Mouse (Mus musculus) hindbrain, postnatal 0 days (tissue): ENCODE results near the gene Fam110c. TPM values are rescaled to one million over a fixed set of nuclear protein-coding genes. Genes with fewer than 3 reads are reported as not detected.

Experiments used
- ATAC-seq: fragments of 200-750 bp; cut with Nextera tagmentation; 2 replicates; pipeline ENCODE4 v1.8.0; 2017; ENCODE audit warnings: mild to moderate bottlenecking, moderate TSS enrichment, moderate library complexity
- DNase-seq: peaks from one replicate; pipeline ENCODE4 v3.0.0-alpha.2; 2015; ENCODE audit warnings: low spot score
- H3K27ac ChIP-seq: fragments of 300-500 bp; sonication (generic); 2 replicates; pipeline ENCODE4 v1.5.1; 2014; ENCODE audit warnings: mild to moderate bottlenecking
- H3K27me3 ChIP-seq: fragments of 300-500 bp; sonication (generic); 2 replicates; pipeline ENCODE4 v1.6.1; 2014; ENCODE audit warnings: low read length, mixed read lengths; ENCODE audit not compliant: insufficient read depth
- H3K36me3 ChIP-seq: fragments of 300-500 bp; sonication (generic); 2 replicates; pipeline ENCODE4 v1.6.1; 2014; ENCODE audit warnings: low read length, mixed read lengths; ENCODE audit not compliant: insufficient read depth
- H3K4me1 ChIP-seq: fragments of 300-500 bp; sonication (generic); 2 replicates; pipeline ENCODE4 v1.6.1; 2014; ENCODE audit warnings: antibody characterized with exemption, low read length, mixed read lengths; ENCODE audit not compliant: insufficient read depth
- H3K4me2 ChIP-seq: fragments of 300-500 bp; sonication (generic); 2 replicates; pipeline ENCODE4 v1.6.1; 2014; ENCODE audit warnings: low read depth, mild to moderate bottlenecking, low read length, moderate library complexity, mixed read lengths
- H3K4me3 ChIP-seq: fragments of 300-500 bp; sonication (generic); 2 replicates; pipeline ENCODE4 v1.5.1; 2014; ENCODE audit warnings: low read length
- H3K9ac ChIP-seq: fragments of 300-500 bp; sonication (generic); replicated peaks from 2 replicates; pipeline ENCODE4 v1.6.1; 2014; ENCODE audit warnings: mild to moderate bottlenecking, low read length, moderate library complexity, mixed read lengths
- H3K9me3 ChIP-seq: fragments of 300-500 bp; sonication (generic); 2 replicates; pipeline ENCODE4 v1.6.1; 2016; ENCODE audit warnings: low read length, mixed read lengths
- CTCF ChIP-seq: IDR thresholded peaks from 2 replicates; pipeline ENCODE4 v1.5.1; 2016; ENCODE audit warnings: antibody characterized with exemption, control low read depth, low read depth
- WGBS: fragments of 180-500 bp; shearing (Covaris S2); extraction: QIAGEN DNeasy Blood & Tissue Kit; methylation state at CpG from one replicate; pipeline ENCODE4 v1.1.7; 2014; 5-methylcytosine and 5-hydroxymethylcytosine counted together
- polyA plus RNA-seq: library from polyadenylated mRNA; unstranded; fragments of >200 nt; fragmentation: Nextera tagmentation; extraction: Ambion mirVana; gene quantifications from 2 replicates; pipeline ENCODE4 v1.2.1, GENCODE M21; 2015
- total RNA-seq: library from RNA; depleted of rRNA; stranded (reverse); fragments of >200 nt; gene quantifications from 2 replicates; pipeline ENCODE4 v1.2.3, GENCODE M21; 2014

Fam110c gene
- total and polyA plus RNA-seq, 2 experiments from 2014 or later = 0.10 to 0.25 TPM

- H3K27ac ChIP-seq = no peak overlapping the region
- no peak for TF ChIP-seq CTCF
- 68% methylated on average over 4 of the region's 4 CpGs for WGBS
- no peaks in the 10 kb centered on the region for H3K4me1 ChIP-seq
- H3K4me3 ChIP-seq = no peak overlapping the region
- H3K9ac ChIP-seq = no peak overlapping the region
- H3K27me3 ChIP-seq = no peaks in the 10 kb centered on the region
- ATAC-seq (no peak), DNase-seq (no peak)
- H3K9me3 ChIP-seq = no peaks in the 10 kb centered on the region
- no peak overlapping the region for H3K4me2 ChIP-seq
- no peaks in the 10 kb centered on the region for H3K36me3 ChIP-seq
Measured at GRCm38 (mm10) chr12:31083007-31083406, 9.3 kb downstream of the Fam110c start.

- no peak overlapping the region for H3K4me3 ChIP-seq
- no peak overlapping the region for H3K27ac ChIP-seq
- no peaks in the 10 kb centered on the region for H3K4me1 ChIP-seq
- no peak overlapping the region for H3K4me2 ChIP-seq
- no peak overlapping the region for H3K9ac ChIP-seq
- ATAC-seq (no peak), DNase-seq (no peak)
- 88% methylated on average over 4 of the region's 4 CpGs for WGBS
- no peaks in the 10 kb centered on the region for H3K9me3 ChIP-seq
- no peak for TF ChIP-seq CTCF
- H3K36me3 ChIP-seq = no peaks in the 10 kb centered on the region
- H3K27me3 ChIP-seq = no peaks in the 10 kb centered on the region
Measured at GRCm38 (mm10) chr12:31083407-31083806, 9.7 kb downstream of the Fam110c start.

GRCm38 (mm10) chr12:31087060-31087459, 13.4 kb downstream of the Fam110c start:
- no peak overlapping the region for H3K4me3 ChIP-seq
- H3K9ac ChIP-seq = no peak overlapping the region
- no peak overlapping the region for H3K4me2 ChIP-seq
- no peak for TF ChIP-seq CTCF
- no peak overlapping the region for H3K27ac ChIP-seq
- H3K27me3 ChIP-seq = no peaks in the 10 kb centered on the region
- no peak for DNase-seq
- H3K9me3 ChIP-seq = no peaks in the 10 kb centered on the region
- no peak for ATAC-seq
- H3K36me3 ChIP-seq = no peaks in the 10 kb centered on the region
- no peaks in the 10 kb centered on the region for H3K4me1 ChIP-seq
- 80% methylated on average over 4 of the region's 4 CpGs for WGBS

- Histone ChIP-seq H3K27ac (no peak overlapping the region), H3K4me2 (no peak overlapping the region), H3K36me3 (no peaks in the 10 kb centered on the region), H3K9ac (no peak overlapping the region), H3K4me3 (no peak overlapping the region), H3K27me3 (no peaks in the 10 kb centered on the region), H3K9me3 (no peaks in the 10 kb centered on the region), H3K4me1 (no peaks in the 10 kb centered on the region)
- WGBS = 21% methylated on average over 6 of the region's 6 CpGs
- DNase-seq = no peak
- no peak for ATAC-seq
- TF ChIP-seq CTCF = no peak
Measured at GRCm38 (mm10) chr12:31090401-31090800, 16.7 kb downstream of the Fam110c start.

- no peak for ATAC-seq
- no peaks in the 10 kb centered on the region for H3K27me3 ChIP-seq
- no peaks in the 10 kb centered on the region for H3K9me3 ChIP-seq
- no peaks in the 10 kb centered on the region for H3K4me1 ChIP-seq
- no peaks in the 10 kb centered on the region for H3K36me3 ChIP-seq
- DNase-seq = no peak
- H3K4me2 ChIP-seq = no peak overlapping the region
- 71% methylated on average over 11 of the region's 11 CpGs for WGBS
- TF ChIP-seq CTCF = no peak
- H3K9ac ChIP-seq = no peak overlapping the region
- H3K4me3 ChIP-seq = no peak overlapping the region
- H3K27ac ChIP-seq = no peak overlapping the region
Measured at GRCm38 (mm10) chr12:31090882-31091640, 17.4 kb downstream of the Fam110c start.

GRCm38 (mm10) chr12:31092481-31092880, 18.8 kb downstream of the Fam110c start:
- Histone ChIP-seq H3K4me2 (no peak overlapping the region), H3K4me1 (no peaks in the 10 kb centered on the region), H3K36me3 (no peaks in the 10 kb centered on the region), H3K27me3 (no peaks in the 10 kb centered on the region), H3K27ac (no peak overlapping the region), H3K9ac (no peak overlapping the region), H3K4me3 (no peak overlapping the region), H3K9me3 (no peaks in the 10 kb centered on the region)
- ATAC-seq (no peak), DNase-seq (no peak)
- 18% methylated on average over 5 of the region's 5 CpGs for WGBS
- no peak for TF ChIP-seq CTCF

- H3K27ac ChIP-seq = no peak overlapping the region
- DNase-seq (no peak), ATAC-seq (no peak)
- no peak for TF ChIP-seq CTCF
- no peaks in the 10 kb centered on the region for H3K4me1 ChIP-seq
- no peak overlapping the region for H3K9ac ChIP-seq
- no peaks in the 10 kb centered on the region for H3K27me3 ChIP-seq
- H3K4me2 ChIP-seq = no peak overlapping the region
- no peaks in the 10 kb centered on the region for H3K9me3 ChIP-seq
- no peak overlapping the region for H3K4me3 ChIP-seq
- 92% methylated on average over 6 of the region's 6 CpGs for WGBS
- H3K36me3 ChIP-seq = no peaks in the 10 kb centered on the region
Measured at GRCm38 (mm10) chr12:31097185-31097584, 23.5 kb downstream of the Fam110c start.
